Mouse (Mus musculus): ENCODE data around the gene Eln. TPM values are rescaled to one million over a fixed set of nuclear protein-coding genes. Genes with fewer than 3 reads are reported as not detected.

Eln gene
- polyA plus RNA-seq, 1 experiment from 2014 or later, result 53.8 TPM

DNA sequence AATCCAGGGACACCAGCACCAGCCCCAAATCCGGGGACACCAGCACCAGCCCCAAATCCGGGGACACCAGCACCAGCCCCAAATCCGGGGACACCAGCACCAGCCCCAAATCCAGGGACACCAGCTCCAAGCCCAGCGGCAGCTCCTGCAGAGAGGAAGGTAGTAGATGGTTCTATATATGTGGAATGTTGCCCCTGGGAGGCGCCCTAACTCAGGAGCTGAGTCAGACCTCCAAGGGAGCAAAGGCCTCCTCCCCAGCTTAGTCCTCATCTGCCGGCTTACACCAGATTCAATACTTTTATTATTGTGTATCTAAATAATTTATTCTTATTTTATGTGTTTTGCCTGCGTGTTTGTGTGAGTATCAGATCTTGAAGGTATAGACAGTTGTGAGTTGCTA lies 36.0 kb downstream of the Eln start:
- ATAC-seq (ENCODE audit: low FRiP score, low read depth), result no peak
- H3K9me3 ChIP-seq, result no peaks in the 10 kb centered on the region
- H3K27me3 ChIP-seq, result 0 out of 2 replicates have a peak, but pooled peaks cover 11% of the 10 kb centered on the region
- H3K4me3 ChIP-seq, result no peak overlapping the region
- no peaks in the 10 kb centered on the region for H3K4me1 ChIP-seq
- 71% methylated on average over 7 of the region's 7 CpGs for WGBS
- H3K27ac ChIP-seq, result no peak overlapping the region
- no peak overlapping the region for H3K9ac ChIP-seq
- no peak overlapping the region for H3K4me2 ChIP-seq (replicated peaks)
- peaks cover 35% of the 10 kb centered on the region for H3K36me3 ChIP-seq

DNA sequence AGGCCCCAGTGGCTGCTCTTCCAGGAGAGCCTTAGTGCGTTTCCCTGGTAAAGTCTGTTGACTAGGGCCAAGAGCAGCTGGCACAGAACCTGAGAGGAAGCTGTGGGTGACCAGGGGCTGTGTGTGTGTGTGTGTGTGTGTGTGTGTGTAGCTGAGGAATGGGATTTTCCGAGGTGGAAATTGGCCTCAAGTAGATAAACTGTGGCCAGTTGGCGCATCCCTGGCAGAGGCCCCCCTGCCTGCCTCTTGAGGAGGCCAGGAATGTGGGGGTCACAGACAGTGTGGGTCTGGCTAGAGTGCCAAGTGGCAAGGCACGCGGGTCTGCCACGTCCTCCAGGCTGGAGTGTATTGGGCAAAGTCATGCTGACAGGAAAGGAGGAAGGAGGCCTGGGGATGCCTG lies 37.8 kb downstream of the Eln start:
- no peaks in the 10 kb centered on the region for H3K9me3 ChIP-seq
- peaks cover 26% of the 10 kb centered on the region for H3K36me3 ChIP-seq
- no peak overlapping the region for H3K4me2 ChIP-seq (replicated peaks)

DNA sequence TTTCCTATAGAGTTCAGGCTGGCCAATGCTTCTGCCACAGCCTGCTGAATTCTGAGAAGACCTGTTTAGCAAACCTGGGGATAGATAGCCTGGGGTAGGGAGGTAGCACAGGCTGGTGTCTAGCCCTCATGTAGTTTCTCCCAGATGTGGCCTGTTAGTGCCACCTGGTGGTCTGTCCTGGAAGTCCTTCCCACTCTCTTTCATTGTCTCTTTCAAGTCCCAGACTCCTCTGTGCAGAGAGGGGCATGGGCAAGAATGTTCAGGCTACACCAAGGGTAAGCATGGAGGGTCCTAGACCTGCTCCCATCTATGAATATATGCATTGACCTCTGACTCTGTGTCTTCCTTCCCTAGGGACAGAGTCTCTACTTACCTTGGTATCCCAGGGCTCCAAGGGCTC lies 43.0 kb downstream of the Eln start:
- Histone ChIP-seq H3K9ac (no peak overlapping the region), H3K27me3 (0 out of 2 replicates have a peak, but pooled peaks cover 10% of the 10 kb centered on the region), H3K9me3 (peaks cover 7% of the 10 kb centered on the region; the same call in 1 of the 2 replicates), H3K4me1 (no peaks in the 10 kb centered on the region), H3K4me2 (replicated peaks) (no peak overlapping the region), H3K4me3 (no peak overlapping the region), H3K27ac (no peak overlapping the region), H3K36me3 (peaks cover 9% of the 10 kb centered on the region)
- ATAC-seq (ENCODE audit: low FRiP score, low read depth), result no peak

More for the DNA sequence above, 37.8 kb downstream of the Eln start:
- Histone ChIP-seq H3K9ac (no peak overlapping the region), H3K27ac (no peak overlapping the region), H3K27me3 (0 out of 2 replicates have a peak, but pooled peaks cover 8% of the 10 kb centered on the region), H3K4me1 (no peaks in the 10 kb centered on the region), H3K4me3 (no peak overlapping the region)
- 67% methylated on average over 6 of the region's 6 CpGs for WGBS
- ATAC-seq (ENCODE audit: low FRiP score, low read depth), result no peak

- Histone ChIP-seq H3K9me3 (peaks cover 10% of the 10 kb centered on the region; the same call in 1 of the 2 replicates), H3K27me3 (no peaks in the 10 kb centered on the region), H3K27ac (no peak overlapping the region), H3K4me3 (no peak overlapping the region), H3K9ac (no peak overlapping the region), H3K36me3 (no peaks in the 10 kb centered on the region), H3K4me1 (no peaks in the 10 kb centered on the region), H3K4me2 (replicated peaks) (no peak overlapping the region)
- 50% methylated on average over 2 of the region's 2 CpGs for WGBS
- ATAC-seq (ENCODE audit: low FRiP score, low read depth), result no peak
Observed at GRCm38 (mm10) chr5:134695539-134695938, 51.6 kb downstream of the Eln start.

GRCm38 (mm10) chr5:134695082-134695481 lies 52.0 kb downstream of the Eln start:
- no peak overlapping the region for H3K4me2 ChIP-seq (replicated peaks)
- H3K4me1 ChIP-seq, result no peaks in the 10 kb centered on the region
- H3K27ac ChIP-seq, result no peak overlapping the region
- peaks cover 7% of the 10 kb centered on the region; the same call in 1 of the 2 replicates for H3K9me3 ChIP-seq
- H3K36me3 ChIP-seq, result no peaks in the 10 kb centered on the region
- no peaks in the 10 kb centered on the region for H3K27me3 ChIP-seq
- no peak overlapping the region for H3K9ac ChIP-seq
- no peak overlapping the region for H3K4me3 ChIP-seq
- 14% methylated on average over 2 of the region's 2 CpGs for WGBS
- ATAC-seq (ENCODE audit: low FRiP score, low read depth), result no peak

- Histone ChIP-seq H3K4me3 (no peak overlapping the region), H3K36me3 (no peaks in the 10 kb centered on the region), H3K9me3 (peaks cover 3% of the 10 kb centered on the region; the same call in 1 of the 2 replicates), H3K27ac (no peak overlapping the region), H3K9ac (no peak overlapping the region), H3K4me2 (replicated peaks) (no peak overlapping the region), H3K4me1 (peaks cover 7% of the 10 kb centered on the region), H3K27me3 (no peaks in the 10 kb centered on the region)
- 90% methylated on average over 1 of the region's 1 CpGs for WGBS
- ATAC-seq (ENCODE audit: low FRiP score, low read depth), result no peak
Observed at GRCm38 (mm10) chr5:134692704-134693103, 54.4 kb downstream of the Eln start.

GRCm38 (mm10) chr5:134688718-134689284 lies 58.3 kb downstream of the Eln start:
- Histone ChIP-seq H3K27ac (peak overlapping the region; percentile 16; the same call in 1 of the 2 replicates), H3K4me1 (peaks cover 15% of the 10 kb centered on the region), H3K4me3 (peak overlapping the region; percentile 79), H3K27me3 (peaks cover 4% of the 10 kb centered on the region; the same call in 1 of the 2 replicates), H3K4me2 (replicated peaks) (peak overlapping the region; percentile 89), H3K9me3 (no peaks in the 10 kb centered on the region), H3K9ac (peak overlapping the region; percentile 35), H3K36me3 (peaks cover 28% of the 10 kb centered on the region)
- peak; percentile 97 for ATAC-seq (ENCODE audit: low FRiP score, low read depth)
- 0% methylated on average over 38 of the region's 38 CpGs for WGBS

DNA sequence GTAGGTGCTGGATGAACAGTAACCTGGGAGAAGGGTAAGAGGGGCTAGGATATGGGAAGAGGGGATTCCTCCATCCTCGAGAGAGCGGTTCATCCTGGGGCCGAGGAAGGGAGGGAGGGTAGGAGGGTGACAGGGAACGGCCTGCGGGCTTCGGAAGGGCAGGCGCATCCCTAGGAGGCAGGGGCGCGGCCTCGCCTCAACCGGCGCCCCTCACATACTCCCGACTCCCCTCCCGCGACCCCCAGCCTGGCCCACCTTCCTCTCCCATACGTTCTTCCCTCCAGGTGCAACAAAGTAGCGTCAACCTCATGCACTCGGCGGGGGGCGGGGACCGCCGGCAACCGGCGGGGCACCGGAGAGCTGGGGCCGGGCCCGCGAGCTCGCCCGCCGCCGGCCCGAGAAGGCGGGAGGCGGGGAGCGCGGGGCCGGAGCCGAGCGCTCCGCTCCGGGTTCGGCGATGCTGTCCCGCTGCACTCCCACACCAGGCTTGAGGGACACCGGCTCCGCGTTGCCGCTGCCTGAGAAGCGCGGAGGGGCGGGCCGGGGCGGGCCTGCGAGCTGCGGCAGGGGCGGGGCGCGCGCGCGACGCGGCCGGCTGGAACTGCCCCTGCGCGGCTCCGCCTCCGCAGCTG lies 58.9 kb downstream of the Eln start, which contains the start of gene Limk1:
Gene Limk1, minus strand, starts transcription at position 513 of the 632 bp plus-strand sequence.
- H3K4me2 ChIP-seq (replicated peaks), result peak within 1 kb of the TSS; percentile 89
- H3K9me3 ChIP-seq, result no peaks in the 10 kb centered on the region
- H3K27ac ChIP-seq, result peak within 1 kb of the TSS; percentile 44; the same call in 1 of the 2 replicates
- peaks cover 33% of the 10 kb centered on the region for H3K36me3 ChIP-seq
- peaks cover 4% of the 10 kb centered on the region; the same call in 1 of the 2 replicates for H3K27me3 ChIP-seq
- peaks cover 15% of the 10 kb centered on the region for H3K4me1 ChIP-seq
- H3K9ac ChIP-seq, result peak within 1 kb of the TSS; percentile 88
- H3K4me3 ChIP-seq, result peak within 1 kb of the TSS; percentile 79
- under 1% methylated on average over 62 of the region's 69 CpGs for WGBS
- peak; percentile 1; the same call in 1 of the 2 replicates for ATAC-seq (ENCODE audit: low FRiP score, low read depth)

DNA sequence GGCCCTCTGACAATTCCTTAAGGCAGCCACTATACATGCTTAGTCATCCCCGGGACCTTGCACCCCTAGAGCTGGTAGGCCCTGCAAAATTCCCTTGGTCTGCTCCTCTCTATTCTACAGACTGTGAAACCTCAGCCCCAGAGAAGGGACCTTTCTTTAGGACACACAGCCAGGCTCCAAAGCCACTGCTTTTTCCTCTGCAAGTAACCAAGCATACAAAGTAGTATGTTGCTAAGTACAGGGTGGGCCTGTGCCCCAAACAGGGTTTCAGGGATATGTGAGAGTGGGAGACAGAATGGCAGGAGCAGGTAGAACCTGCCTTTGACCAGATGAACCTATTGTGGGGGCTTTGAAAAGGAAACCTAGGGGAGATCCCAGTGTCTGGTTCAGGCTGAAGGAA lies 59.9 kb downstream of the Eln start:
- Histone ChIP-seq H3K36me3 (peaks cover 40% of the 10 kb centered on the region), H3K9ac (peak overlapping the region; percentile 88), H3K9me3 (no peaks in the 10 kb centered on the region), H3K4me1 (peaks cover 15% of the 10 kb centered on the region), H3K27me3 (peaks cover 4% of the 10 kb centered on the region; the same call in 1 of the 2 replicates), H3K4me3 (peak overlapping the region; percentile 79), H3K4me2 (replicated peaks) (peak overlapping the region; percentile 89), H3K27ac (no peak overlapping the region)
- ATAC-seq (ENCODE audit: low FRiP score, low read depth), result no peak
- 88% methylated on average over 1 of the region's 1 CpGs for WGBS

DNA sequence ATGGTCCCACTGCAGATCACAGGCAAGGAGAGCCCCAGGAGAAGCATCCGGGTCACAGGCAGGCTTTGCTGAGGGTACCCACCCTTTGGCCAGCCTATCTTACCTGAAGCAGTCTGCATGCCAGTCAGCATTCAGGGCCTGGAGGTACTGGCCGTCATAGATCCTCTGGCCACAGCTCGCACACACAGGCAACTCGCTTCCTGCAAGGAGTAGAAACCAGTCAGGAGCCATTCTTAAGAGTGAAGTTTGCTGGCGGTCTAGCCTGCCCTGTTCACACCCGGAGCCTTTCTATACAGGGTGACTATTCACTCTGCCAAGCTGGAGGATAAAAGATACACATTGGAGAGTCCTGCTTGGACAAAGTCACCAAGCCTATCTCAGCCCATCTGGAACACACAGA lies 60.6 kb downstream of the Eln start:
- 93% methylated on average over 6 of the region's 6 CpGs for WGBS
- H3K4me1 ChIP-seq, result peaks cover 15% of the 10 kb centered on the region
- H3K27me3 ChIP-seq, result peaks cover 4% of the 10 kb centered on the region; the same call in 1 of the 2 replicates
- H3K4me2 ChIP-seq (replicated peaks), result no peak overlapping the region
- no peak overlapping the region for H3K9ac ChIP-seq
- no peak overlapping the region for H3K4me3 ChIP-seq
- no peak for ATAC-seq (ENCODE audit: low FRiP score, low read depth)
- no peak overlapping the region for H3K27ac ChIP-seq
- H3K36me3 ChIP-seq, result peaks cover 40% of the 10 kb centered on the region
- no peaks in the 10 kb centered on the region for H3K9me3 ChIP-seq

GRCm38 (mm10) chr5:134684398-134684797 lies 62.7 kb downstream of the Eln start:
- H3K27ac ChIP-seq, result no peak overlapping the region
- whole genome bisulfite sequencing, result 82% methylated on average over 2 of the region's 2 CpGs
- peaks cover 14% of the 10 kb centered on the region for H3K4me1 ChIP-seq
- H3K4me2 ChIP-seq (replicated peaks), result no peak overlapping the region
- H3K27me3 ChIP-seq, result peaks cover 4% of the 10 kb centered on the region; the same call in 1 of the 2 replicates
- H3K9ac ChIP-seq, result no peak overlapping the region
- no peak for ATAC-seq (ENCODE audit: low FRiP score, low read depth)
- H3K4me3 ChIP-seq, result no peak overlapping the region
- no peaks in the 10 kb centered on the region for H3K9me3 ChIP-seq
- peaks cover 49% of the 10 kb centered on the region for H3K36me3 ChIP-seq

DNA sequence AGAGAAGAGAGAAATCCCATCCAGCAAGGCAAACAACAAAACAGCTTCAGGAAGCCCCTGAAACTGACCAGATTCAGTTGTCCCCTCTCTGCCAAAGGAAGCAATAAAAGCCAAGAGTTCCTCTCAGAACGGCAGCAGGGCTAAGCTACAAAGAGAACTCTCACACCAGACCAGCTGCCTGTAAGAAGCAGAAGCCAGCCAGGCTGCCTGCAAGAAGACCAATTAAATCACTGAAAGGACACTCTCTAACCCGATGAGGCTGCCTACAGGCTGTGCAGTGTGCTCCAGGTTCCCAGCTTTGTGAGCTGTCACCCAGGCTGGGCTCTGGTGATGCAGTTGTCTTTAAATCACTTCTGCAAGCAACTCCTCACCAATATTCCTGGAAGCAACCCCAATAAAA lies 63.3 kb downstream of the Eln start:
- peaks cover 12% of the 10 kb centered on the region for H3K4me1 ChIP-seq
- no peak overlapping the region for H3K4me3 ChIP-seq
- peaks cover 4% of the 10 kb centered on the region; the same call in 1 of the 2 replicates for H3K27me3 ChIP-seq
- no peaks in the 10 kb centered on the region for H3K9me3 ChIP-seq
- no peak overlapping the region for H3K4me2 ChIP-seq (replicated peaks)
- 24% methylated on average over 2 of the region's 2 CpGs for WGBS
- H3K36me3 ChIP-seq, result peaks cover 49% of the 10 kb centered on the region
- H3K27ac ChIP-seq, result no peak overlapping the region
- H3K9ac ChIP-seq, result no peak overlapping the region
- ATAC-seq (ENCODE audit: low FRiP score, low read depth), result no peak

Measured in limb, embryonic 13.5 days (tissue).